Mouse (Mus musculus): Measurements from ENCODE around the gene Dnajb14. TPM values are rescaled to one million over a fixed set of nuclear protein-coding genes. Genes with fewer than 3 reads are reported as not detected.
"Not testable (repeated sequence)": the region's sequence is repeated elsewhere in the genome, so short reads cannot be mapped to it uniquely, and the experiment has no call there.

Dnajb14 gene
- polyA plus RNA-seq, 1 experiment from 2014 or later: 33.0 TPM

GRCm38 (mm10) chr3:137879313-137879712 lies 11.8 kb downstream of the Dnajb14 start:
- 15% methylated on average over 3 of the region's 3 CpGs for WGBS (ENCODE audit: missing documents)
- no peak overlapping the region for H3K4me3 ChIP-seq (ENCODE audit: inconsistent target)
- H3K36me3 ChIP-seq (ENCODE audit: inconsistent target): peaks cover 2% of the 10 kb centered on the region; the same call in 1 of the 2 replicates
- H3K27ac ChIP-seq: peak overlapping the region; percentile 68
- peaks cover 87% of the 10 kb centered on the region for H3K79me2 ChIP-seq (ENCODE audit: inconsistent target)

GRCm38 (mm10) chr3:137880109-137880748 lies 12.8 kb downstream of the Dnajb14 start:
- Histone ChIP-seq H3K79me2 (ENCODE audit: inconsistent target) (peaks cover 88% of the 10 kb centered on the region), H3K36me3 (ENCODE audit: inconsistent target) (no peaks in the 10 kb centered on the region), H3K27ac (peak overlapping the region; percentile 68), H3K4me3 (ENCODE audit: inconsistent target) (no peak overlapping the region)
- WGBS (ENCODE audit: missing documents): 11% methylated on average over 4 of the region's 4 CpGs

GRCm38 (mm10) chr3:137881093-137881492 lies 13.6 kb downstream of the Dnajb14 start:
- WGBS (ENCODE audit: missing documents): 100% methylated on average over 2 of the region's 5 CpGs
- Histone ChIP-seq H3K27ac (no peak overlapping the region), H3K36me3 (ENCODE audit: inconsistent target) (peaks cover 5% of the 10 kb centered on the region; the same call in 1 of the 2 replicates), H3K4me3 (ENCODE audit: inconsistent target) (no peak overlapping the region), H3K79me2 (ENCODE audit: inconsistent target) (peaks cover 88% of the 10 kb centered on the region)

GRCm38 (mm10) chr3:137887961-137888360 lies 20.5 kb downstream of the Dnajb14 start:
- Histone ChIP-seq H3K4me3 (ENCODE audit: inconsistent target) (no peak overlapping the region), H3K27ac (no peak overlapping the region), H3K36me3 (ENCODE audit: inconsistent target) (peaks cover 46% of the 10 kb centered on the region), H3K79me2 (ENCODE audit: inconsistent target) (peaks cover 31% of the 10 kb centered on the region)
- WGBS (ENCODE audit: missing documents): 69% methylated on average over 7 of the region's 7 CpGs

- H3K79me2 ChIP-seq (ENCODE audit: inconsistent target): peaks cover under 1% of the 10 kb centered on the region; the same call in 1 of the 2 replicates
- no peak overlapping the region for H3K4me3 ChIP-seq (ENCODE audit: inconsistent target)
- H3K27ac ChIP-seq: no peak overlapping the region
- WGBS (ENCODE audit: missing documents): 100% methylated on average over 3 of the region's 3 CpGs
- peaks cover 65% of the 10 kb centered on the region for H3K36me3 ChIP-seq (ENCODE audit: inconsistent target)
These were observed 23.6 kb downstream of the Dnajb14 start for GRCm38 (mm10) chr3:137891089-137891488.

GRCm38 (mm10) chr3:137892118-137892517 lies 24.6 kb downstream of the Dnajb14 start:
- 98% methylated on average over 4 of the region's 4 CpGs for WGBS (ENCODE audit: missing documents)
- Histone ChIP-seq H3K4me3 (ENCODE audit: inconsistent target) (no peak overlapping the region), H3K36me3 (ENCODE audit: inconsistent target) (peaks cover 56% of the 10 kb centered on the region), H3K79me2 (ENCODE audit: inconsistent target) (no peaks in the 10 kb centered on the region; the same call in 1 of the 2 replicates), H3K27ac (no peak overlapping the region)

GRCm38 (mm10) chr3:137893789-137894188 lies 26.3 kb downstream of the Dnajb14 start:
- peaks cover 58% of the 10 kb centered on the region for H3K36me3 ChIP-seq (ENCODE audit: inconsistent target)
- 84% methylated on average over 4 of the region's 4 CpGs for WGBS (ENCODE audit: missing documents)
- H3K27ac ChIP-seq: no peak overlapping the region
- H3K79me2 ChIP-seq (ENCODE audit: inconsistent target): no peaks in the 10 kb centered on the region; the same call in 1 of the 2 replicates
- no peak overlapping the region for H3K4me3 ChIP-seq (ENCODE audit: inconsistent target)

GRCm38 (mm10) chr3:137895196-137895595 lies 27.7 kb downstream of the Dnajb14 start:
- H3K36me3 ChIP-seq (ENCODE audit: inconsistent target): peaks cover 44% of the 10 kb centered on the region; the same call in 1 of the 2 replicates
- no peak overlapping the region for H3K27ac ChIP-seq
- H3K79me2 ChIP-seq (ENCODE audit: inconsistent target): no peaks in the 10 kb centered on the region; the same call in 1 of the 2 replicates
- no peak overlapping the region for H3K4me3 ChIP-seq (ENCODE audit: inconsistent target)
- 90% methylated on average over 3 of the region's 3 CpGs for WGBS (ENCODE audit: missing documents)

- Histone ChIP-seq H3K4me3 (ENCODE audit: inconsistent target) (no peak overlapping the region), H3K36me3 (ENCODE audit: inconsistent target) (peaks cover 47% of the 10 kb centered on the region; the same call in 1 of the 2 replicates), H3K79me2 (ENCODE audit: inconsistent target) (no peaks in the 10 kb centered on the region), H3K27ac (no peak overlapping the region)
- 87% methylated on average over 4 of the region's 4 CpGs for WGBS (ENCODE audit: missing documents)
These were observed 28.9 kb downstream of the Dnajb14 start for GRCm38 (mm10) chr3:137896386-137896785.

- WGBS (ENCODE audit: missing documents): 67% methylated on average over 3 of the region's 3 CpGs
- H3K79me2 ChIP-seq (ENCODE audit: inconsistent target): no peaks in the 10 kb centered on the region
- no peak overlapping the region for H3K27ac ChIP-seq
- no peak overlapping the region for H3K4me3 ChIP-seq (ENCODE audit: inconsistent target)
- H3K36me3 ChIP-seq (ENCODE audit: inconsistent target): peaks cover 52% of the 10 kb centered on the region; the same call in 1 of the 2 replicates
These were observed 29.4 kb downstream of the Dnajb14 start for GRCm38 (mm10) chr3:137896867-137897266.

- Histone ChIP-seq H3K79me2 (ENCODE audit: inconsistent target) (no peaks in the 10 kb centered on the region), H3K27ac (no peak overlapping the region), H3K4me3 (ENCODE audit: inconsistent target) (no peak overlapping the region), H3K36me3 (ENCODE audit: inconsistent target) (peaks cover 55% of the 10 kb centered on the region; the same call in 1 of the 2 replicates)
- 50% methylated on average over 5 of the region's 5 CpGs for WGBS (ENCODE audit: missing documents)
These were observed 30.2 kb downstream of the Dnajb14 start for GRCm38 (mm10) chr3:137897685-137898084.

GRCm38 (mm10) chr3:137900149-137900548 lies 32.7 kb downstream of the Dnajb14 start:
- Histone ChIP-seq H3K4me3 (ENCODE audit: inconsistent target) (no peak overlapping the region), H3K27ac (no peak overlapping the region), H3K79me2 (ENCODE audit: inconsistent target) (no peaks in the 10 kb centered on the region), H3K36me3 (ENCODE audit: inconsistent target) (peaks cover 57% of the 10 kb centered on the region)
- WGBS (ENCODE audit: missing documents): 60% methylated on average over 10 of the region's 10 CpGs

- WGBS (ENCODE audit: missing documents): 69% methylated on average over 2 of the region's 2 CpGs
- Histone ChIP-seq H3K27ac (no peak overlapping the region), H3K79me2 (ENCODE audit: inconsistent target) (no peaks in the 10 kb centered on the region), H3K4me3 (ENCODE audit: inconsistent target) (no peak overlapping the region), H3K36me3 (ENCODE audit: inconsistent target) (peaks cover 18% of the 10 kb centered on the region; the same call in 1 of the 2 replicates)
These were observed 45.6 kb downstream of the Dnajb14 start for GRCm38 (mm10) chr3:137913093-137913492.

GRCm38 (mm10) chr3:137914567-137914966 lies 47.1 kb downstream of the Dnajb14 start:
- WGBS (ENCODE audit: missing documents): no CpG with 5 or more reads among the region's 1 CpGs
- H3K27ac ChIP-seq; H3K4me3 ChIP-seq (ENCODE audit: inconsistent target): not testable (repeated sequence)
- Histone ChIP-seq H3K79me2 (ENCODE audit: inconsistent target) (peaks cover 10% of the 10 kb centered on the region), H3K36me3 (ENCODE audit: inconsistent target) (0 out of 2 replicates have a peak, but pooled peaks cover 13% of the 10 kb centered on the region)

GRCm38 (mm10) chr3:137917694-137918171 lies 50.3 kb downstream of the Dnajb14 start:
- Histone ChIP-seq H3K27ac (peak overlapping the region; percentile 13; the same call in 1 of the 2 replicates), H3K79me2 (ENCODE audit: inconsistent target) (peaks cover 42% of the 10 kb centered on the region), H3K36me3 (ENCODE audit: inconsistent target) (no peaks in the 10 kb centered on the region), H3K4me3 (ENCODE audit: inconsistent target) (peak overlapping the region; percentile 94)
- 50% methylated on average over 12 of the region's 12 CpGs for WGBS (ENCODE audit: missing documents)

Measured in macrophage (primary cell).